Mouse (Mus musculus) ovary, postnatal 10 days (tissue): ENCODE results near the gene Mapkapk5.
"Not testable (repeated sequence)": the region's sequence is repeated elsewhere in the genome, so short reads cannot be mapped to it uniquely, and the experiment has no call there.

Source experiments
- DNase-seq: peaks from one replicate; pipeline ENCODE4 v3.0.0; 2022; ENCODE audit warnings: low spot score

Gene Mapkapk5

GRCm38 (mm10) chr5:121562436-121562835 lies 16.7 kb upstream of the Mapkapk5 start:
- DNase-seq: no peak

- no peak for DNase-seq
Measured at GRCm38 (mm10) chr5:121549196-121549595, 3.5 kb upstream of the Mapkapk5 start.

GRCm38 (mm10) chr5:121547084-121547483 lies 1.4 kb upstream of the Mapkapk5 start:
- DNase-seq: no peak

GRCm38 (mm10) chr5:121546530-121546895 lies 808 bp upstream of the Mapkapk5 start:
- no peak for DNase-seq

GRCm38 (mm10) chr5:121544910-121545792 lies 554 bp downstream of the Mapkapk5 start, which contains the start of the genes Adam1a and Gm42878:
Gene Adam1a, minus strand, starts transcription at chr5:121545482.
Gene Gm42878, minus strand, starts transcription at chr5:121545482.
- peak; percentile 22 for DNase-seq

GRCm38 (mm10) chr5:121543370-121543769 lies 2.3 kb downstream of the Mapkapk5 start:
- DNase-seq: no peak

GRCm38 (mm10) chr5:121541235-121541634 lies 4.5 kb downstream of the Mapkapk5 start:
- no peak for DNase-seq

- DNase-seq: no peak
Measured at GRCm38 (mm10) chr5:121540066-121540465, 5.6 kb downstream of the Mapkapk5 start.

- no peak for DNase-seq
Measured at GRCm38 (mm10) chr5:121537588-121537987, 8.1 kb downstream of the Mapkapk5 start.

- DNase-seq: no peak
Measured at GRCm38 (mm10) chr5:121536921-121537555, 8.7 kb downstream of the Mapkapk5 start.

GRCm38 (mm10) chr5:121535116-121535515 lies 10.6 kb downstream of the Mapkapk5 start:
- no peak for DNase-seq

- no peak for DNase-seq
Measured at GRCm38 (mm10) chr5:121534521-121534920, 11.2 kb downstream of the Mapkapk5 start.

GRCm38 (mm10) chr5:121526961-121527360 lies 18.7 kb downstream of the Mapkapk5 start:
- DNase-seq: no peak

GRCm38 (mm10) chr5:121526526-121526925 lies 19.2 kb downstream of the Mapkapk5 start:
- DNase-seq: no peak

- DNase-seq: no peak
Measured at GRCm38 (mm10) chr5:121525774-121526450, 19.8 kb downstream of the Mapkapk5 start.

GRCm38 (mm10) chr5:121519758-121520157 lies 25.9 kb downstream of the Mapkapk5 start:
- DNase-seq: not testable (repeated sequence)

- no peak for DNase-seq
Measured at GRCm38 (mm10) chr5:121518983-121519382, 26.7 kb downstream of the Mapkapk5 start.

GRCm38 (mm10) chr5:121510009-121510408 lies 35.7 kb downstream of the Mapkapk5 start:
- DNase-seq: no peak

GRCm38 (mm10) chr5:121506846-121507245 lies 38.9 kb downstream of the Mapkapk5 start:
- DNase-seq: no peak

- DNase-seq: no peak
Measured at GRCm38 (mm10) chr5:121503231-121503630, 42.5 kb downstream of the Mapkapk5 start, which contains the start of gene Adam1b. Gene Adam1b, minus strand, starts transcription at chr5:121503435.

GRCm38 (mm10) chr5:121501424-121501996 lies 44.2 kb downstream of the Mapkapk5 start:
- DNase-seq: not testable (repeated sequence)

GRCm38 (mm10) chr5:121500719-121501118 lies 45.0 kb downstream of the Mapkapk5 start:
- DNase-seq: no peak
